In the genomic region with DNA sequence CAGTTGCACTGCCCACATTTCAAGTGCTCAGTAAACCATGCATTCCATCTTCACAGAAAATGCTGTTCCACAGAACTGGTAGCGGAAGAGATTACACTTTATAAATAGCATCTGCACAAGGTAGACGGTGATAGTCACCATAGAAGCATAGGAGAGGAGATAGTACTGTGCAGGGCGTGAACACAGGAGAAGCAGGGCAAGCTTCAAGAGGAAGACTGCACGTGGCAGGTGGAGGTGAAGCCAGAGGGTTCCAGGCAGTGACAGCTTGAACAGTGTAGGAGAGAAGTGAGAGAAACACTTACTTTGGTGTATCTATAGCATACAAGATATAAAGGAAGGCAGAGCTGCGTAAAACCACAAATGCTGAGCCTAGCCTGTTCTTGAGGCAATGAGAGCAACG, we compare ENCODE assay signal across 17 mouse cellular contexts. TPM values are rescaled to one million over a fixed set of nuclear protein-coding genes. Genes with fewer than 3 reads are reported as not detected.
DNase-seq lines count a peak whose midpoint lies in the region; ATAC-seq and TF ChIP-seq lines count a peak whose summit lies in the region.
"Had no signal": no experiment of that assay in that cellular context is flagged by ENCODE, and none has a peak within 500 bp of the region (broad histone marks: within the 10 kb centered on the region; RNA-seq: fewer than 3 reads in every experiment).

No protein-coding gene starts in this region.

- H3K4me3 ChIP-seq in heart, embryonic 14.5 days (ENCODE audit: control insufficient read depth in 1 of 2, insufficient read depth in 1 of 2, low read depth in 1 of 2, low read length in 2 of 2), result no peak overlapping the region
- no peak overlapping the region for H3K4me3 ChIP-seq in liver, postnatal 0 days (ENCODE audit: low read depth, low read length)
- no peak overlapping the region for H3K4me3 ChIP-seq in myocyte
- H3K4me3 ChIP-seq: embryonic facial prominence, embryonic 13.5 days; forebrain, embryonic 12.5 days; limb, embryonic 15.5 days; midbrain, embryonic 15.5 days; neural tube, embryonic 13.5 days had no signal

- WGBS in heart, embryonic 14.5 days, result 22% methylated on average over 6 of the region's 6 CpGs
- WGBS in liver, postnatal 0 days (ENCODE audit: insufficient replicate concordance), result 44% methylated on average over 6 of the region's 6 CpGs

- peak overlapping the region; percentile 39 to 49 for H3K27ac ChIP-seq in heart, embryonic 14.5 days (replicated peaks in 1 of 2; ENCODE audit: control insufficient read depth in 1 of 2, insufficient read depth in 1 of 2, low read depth in 2 of 2, low read length in 2 of 2)
- no peak overlapping the region for H3K27ac ChIP-seq in liver, postnatal 0 days (ENCODE audit: low read depth)
- H3K27ac ChIP-seq: embryonic facial prominence, embryonic 13.5 days; forebrain, embryonic 12.5 days; limb, embryonic 15.5 days; midbrain, embryonic 15.5 days; neural tube, embryonic 13.5 days had no signal

- DNase-seq in heart, adult 9 months (ENCODE audit: low spot score in 2 of 2), result no peak
- peak; percentile 15 for DNase-seq in liver
- DNase-seq in liver, postnatal 0 days, result no peak
- DNase-seq in c-Kit-positive CD71-positive TER-119-negative erythroid progenitor cells, embryonic 14.5 days (ENCODE audit: low read depth), result peak; percentile 29
- no peak for DNase-seq in adrenal gland, postnatal 10 days
- DNase-seq: adrenal gland, postnatal 36 days; cerebellum, adult 11 months; gastrocnemius, postnatal 10 days; thymus, adult 18-20 months had no signal

- peaks cover 5 to 17% of the 10 kb centered on the region in 2 experiments for H3K4me1 ChIP-seq in heart, embryonic 14.5 days (ENCODE audit: control insufficient read depth in 2 of 2, insufficient read depth in 2 of 2, low read length in 2 of 2)
- peaks cover under 1% of the 10 kb centered on the region; the same call in 1 of the 2 replicates for H3K4me1 ChIP-seq in liver, postnatal 0 days (ENCODE audit: insufficient read depth)

- no peak for TF ChIP-seq CTCF in liver, postnatal 0 days (IDR thresholded peaks at IDR 0.05; ENCODE audit: low read depth)

- no peak overlapping the region for H3K9ac ChIP-seq in heart, embryonic 14.5 days (ENCODE audit: low read length)
- no peak overlapping the region for H3K9ac ChIP-seq in liver, postnatal 0 days (replicated peaks)
- H3K9ac ChIP-seq: embryonic facial prominence, embryonic 13.5 days; forebrain, embryonic 12.5 days; limb, embryonic 15.5 days; midbrain, embryonic 15.5 days; neural tube, embryonic 13.5 days had no signal

- no peaks in the 10 kb centered on the region for H3K9me3 ChIP-seq in heart, embryonic 14.5 days (ENCODE audit: control insufficient read depth, low read length)
- no peaks in the 10 kb centered on the region for H3K9me3 ChIP-seq in liver, postnatal 0 days (ENCODE audit: low read length)
- H3K9me3 ChIP-seq: embryonic facial prominence, embryonic 13.5 days; forebrain, embryonic 12.5 days; limb, embryonic 15.5 days; midbrain, embryonic 15.5 days; neural tube, embryonic 13.5 days had no signal

- peak overlapping the region; percentile 6 for H3K4me2 ChIP-seq in heart, embryonic 14.5 days (ENCODE audit: low read length)
- no peak overlapping the region for H3K4me2 ChIP-seq in liver, postnatal 0 days (ENCODE audit: low read depth, low read length)
- H3K4me2 ChIP-seq in myocyte (ENCODE audit: low read depth), result no peak overlapping the region
- H3K4me2 ChIP-seq: embryonic facial prominence, embryonic 13.5 days; forebrain, embryonic 12.5 days; limb, embryonic 15.5 days; midbrain, embryonic 15.5 days; neural tube, embryonic 13.5 days had no signal

- no peak for ATAC-seq in heart, embryonic 14.5 days (ENCODE audit: insufficient number of reproducible peaks, insufficient read depth, low FRiP score, low read depth)
- ATAC-seq in liver, postnatal 0 days, result no peak
- no peak for ATAC-seq in activated CD4-positive, CD25-positive, alpha-beta regulatory T cell, adult 4 months
- ATAC-seq: midbrain, embryonic 15.5 days had no signal

- no peaks in the 10 kb centered on the region for H3K27me3 ChIP-seq in heart, embryonic 14.5 days (ENCODE audit: control insufficient read depth, insufficient read depth, low read length)
- no peaks in the 10 kb centered on the region for H3K27me3 ChIP-seq in liver, postnatal 0 days (ENCODE audit: insufficient read depth, low read length)
- no peaks in the 10 kb centered on the region for H3K27me3 ChIP-seq in myocyte (ENCODE audit: control insufficient read depth, insufficient read depth, insufficient read length)
- H3K27me3 ChIP-seq: embryonic facial prominence, embryonic 13.5 days; forebrain, embryonic 12.5 days; limb, embryonic 15.5 days; midbrain, embryonic 15.5 days; neural tube, embryonic 13.5 days had no signal

- no peak overlapping the region for H3ac ChIP-seq in myocyte (ENCODE audit: control insufficient read depth, insufficient read length)

- no peak for TF ChIP-seq EP300 in liver, postnatal 0 days (IDR thresholded peaks at IDR 0.05; ENCODE audit: low read depth)

- H3K79me2 ChIP-seq in myocyte (ENCODE audit: control insufficient read depth, insufficient read depth), result peaks cover 20% of the 10 kb centered on the region

- H3K36me3 ChIP-seq in heart, embryonic 14.5 days (ENCODE audit: control insufficient read depth, insufficient read depth, low read length), result no peaks in the 10 kb centered on the region
- H3K36me3 ChIP-seq in liver, postnatal 0 days (replicated peaks; ENCODE audit: insufficient read depth, low read length), result no peaks in the 10 kb centered on the region
- no peaks in the 10 kb centered on the region for H3K36me3 ChIP-seq in myocyte (ENCODE audit: control insufficient read depth, insufficient read depth)
- H3K36me3 ChIP-seq: embryonic facial prominence, embryonic 13.5 days; forebrain, embryonic 12.5 days; limb, embryonic 15.5 days; midbrain, embryonic 15.5 days; neural tube, embryonic 13.5 days had no signal

- no peak for TF ChIP-seq POLR2A in myocyte (IDR thresholded peaks at IDR 0.05; ENCODE audit: insufficient read length, low read depth)

TF ChIP-seq in myocyte, 11 proteins besides CTCF, POLR2A, EP300 and RAD21:
- TF ChIP-seq E2F4 (IDR thresholded peaks at IDR 0.05; ENCODE audit: insufficient read depth) (no peak), POLR2AphosphoS2 (IDR thresholded peaks at IDR 0.05; ENCODE audit: insufficient read length, low read depth) (peak; percentile 71)

RNA-seq across cellular contexts. Expression of a gene that starts 3.0 kb away (rescaled TPM):
- 23.7 and 27.0 TPM in 2 replicates for polyA plus RNA-seq in heart, embryonic 14.5 days (2014; fragmentation: Nextera tagmentation; extraction: Ambion mirVana)
- 11.8 and 12.9 TPM in 2 replicates for polyA plus RNA-seq in liver, postnatal 0 days (2015; fragmentation: Nextera tagmentation; extraction: Ambion mirVana)
- 34.0 TPM for polyA plus RNA-seq in myocyte (2012; fragmentation: generic; extraction: Trizol)
- 10 to 100 TPM; 59.9 to 61.7 TPM for total RNA-seq in adrenal gland, postnatal 10 days (2021)
- 10 to 100 TPM; 31.7 to 38.9 TPM for polyA plus RNA-seq in activated CD4-positive, CD25-positive, alpha-beta regulatory T cell, adult 4 months (2017; shearing (Covaris generic))

Comparison
In these comparisons a context has a peak if more than half of its experiments do, and no peak if none do; other contexts are left out.
1. DNase-seq: peak in liver (single experiment) and c-Kit-positive CD71-positive TER-119-negative erythroid progenitor cells, embryonic 14.5 days (single experiment); none in heart, adult 9 months (0 of 2), liver, postnatal 0 days (single experiment) and adrenal gland, postnatal 10 days (single experiment).